Mouse (Mus musculus) adrenal gland, postnatal 25 days (tissue): Measurements from ENCODE around the gene Gm13128. TPM values are rescaled to one million over a fixed set of nuclear protein-coding genes. Genes with fewer than 3 reads are reported as not detected.
"Not testable (repeated sequence)": the region's sequence is repeated elsewhere in the genome, so short reads cannot be mapped to it uniquely, and the experiment has no call there.

ENCODE experiments used
- DNase-seq: peaks from one replicate; pipeline ENCODE4 v3.0.0; 2021; ENCODE audit warnings: mixed read lengths
- long read RNA-seq: library from polyadenylated mRNA; stranded (forward); transcript quantifications from one replicate; pipeline ENCODE4 v2.0.0, GENCODE M21; 2021
- total RNA-seq: library from RNA; stranded (reverse); gene quantifications from 2 replicates; pipeline ENCODE4 v1.2.3, GENCODE M21; 2021

Gm13128 gene
- total RNA-seq, result not detected in 2 replicates
- long read RNA-seq, result 0 reads

GRCm38 (mm10) chr4:144329949-144330348 is at the start of gene Gm13128:
Gene Gm13128, plus strand, starts transcription at chr4:144330249.
- DNase-seq, result not testable (repeated sequence)

- not testable (repeated sequence) for DNase-seq
Observed at GRCm38 (mm10) chr4:144280388-144280787, 49.7 kb upstream of the Gm13128 start, which contains the start of gene Pramel5. Gene Pramel5, minus strand, starts transcription at chr4:144280488.

GRCm38 (mm10) chr4:144299414-144299813 is 30.6 kb upstream of the Gm13128 start:
- not testable (repeated sequence) for DNase-seq

- DNase-seq, result not testable (repeated sequence)
Observed at GRCm38 (mm10) chr4:144312666-144313460, 17.2 kb upstream of the Gm13128 start.

- not testable (repeated sequence) for DNase-seq
Observed at GRCm38 (mm10) chr4:144335856-144336255, 5.8 kb downstream of the Gm13128 start.

- DNase-seq, result not testable (repeated sequence)
Observed at GRCm38 (mm10) chr4:144357642-144358041, 27.6 kb downstream of the Gm13128 start, which contains the start of gene Gm13119. Gene Gm13119, plus strand, starts transcription at chr4:144357942.

GRCm38 (mm10) chr4:144377911-144378310 is 47.9 kb downstream of the Gm13128 start, which contains the start of gene Pramef20:
Gene Pramef20, minus strand, starts transcription at chr4:144377933.
- no peak for DNase-seq

Other genes with a start within 250 kb of the Gm13128 start
- gene Gm13102, start 223.8 kb upstream of the Gm13128 start, total RNA-seq, result not detected in 2 replicates
- gene Oog3, start 167.6 kb upstream of the Gm13128 start, total RNA-seq, result not detected in 2 replicates
- gene Oog2, start 139.5 kb upstream of the Gm13128 start, total RNA-seq, result not detected in 2 replicates
- gene C87977, start 116.9 kb upstream of the Gm13128 start, total RNA-seq, result not detected in 2 replicates
- gene Pramel5, start 49.8 kb upstream of the Gm13128 start, total RNA-seq, result not detected in 2 replicates
- gene Gm13119, start 27.7 kb downstream of the Gm13128 start, total RNA-seq, result not detected in 2 replicates
- not detected in 2 replicates for gene Pramef20, start 47.7 kb downstream of the Gm13128 start, total RNA-seq
- not detected in 2 replicates for gene Pramef12, start 78.2 kb downstream of the Gm13128 start, total RNA-seq
- not detected in 2 replicates for gene 1700012P22Rik, start 108.5 kb downstream of the Gm13128 start, total RNA-seq
- not detected in 2 replicates for gene Gm9944, start 123.1 kb downstream of the Gm13128 start, total RNA-seq
- not detected in 2 replicates for gene Aadacl3, start 133.5 kb downstream of the Gm13128 start, total RNA-seq
- not detected in 2 replicates for gene 9430007A20Rik, start 189.6 kb downstream of the Gm13128 start, total RNA-seq
- gene Gm13124, start 234.9 kb downstream of the Gm13128 start, total RNA-seq, result not detected in 2 replicates